Mouse (Mus musculus) heart, embryonic 15.5 days (tissue): Measurements from ENCODE around the gene C7. TPM values are rescaled to one million over a fixed set of nuclear protein-coding genes. Genes with fewer than 3 reads are reported as not detected.

ENCODE experiments used
- ATAC-seq: fragments of 200-750 bp; cut with Nextera tagmentation; replicated peaks from 2 replicates; pipeline ENCODE4 v1.8.0; 2017; ENCODE audit warnings: low read depth, moderate TSS enrichment; ENCODE audit not compliant: insufficient number of reproducible peaks, insufficient read depth, low FRiP score
- H3K27ac ChIP-seq: fragments of 300-500 bp; sonication (generic); 2 replicates; pipeline ENCODE4 v1.5.1; 2015; ENCODE audit warnings: mild to moderate bottlenecking, inconsistent platforms
- H3K27me3 ChIP-seq: fragments of 300-500 bp; sonication (generic); 2 replicates; pipeline ENCODE4 v1.6.1; 2015; ENCODE audit warnings: inconsistent platforms
- H3K36me3 ChIP-seq: fragments of 300-500 bp; sonication (generic); 2 replicates; pipeline ENCODE4 v1.6.1; 2015; ENCODE audit warnings: mild to moderate bottlenecking, inconsistent platforms
- H3K4me1 ChIP-seq: fragments of 300-500 bp; sonication (generic); replicated peaks from 2 replicates; pipeline ENCODE4 v1.6.1; 2015; ENCODE audit warnings: inconsistent platforms
- H3K4me2 ChIP-seq: fragments of 300-500 bp; sonication (generic); 2 replicates; pipeline ENCODE4 v1.6.1; 2015; ENCODE audit warnings: inconsistent platforms, mild to moderate bottlenecking, moderate library complexity
- H3K4me3 ChIP-seq: fragments of 300-500 bp; sonication (generic); 2 replicates; pipeline ENCODE4 v1.5.1; 2015; ENCODE audit warnings: mild to moderate bottlenecking, inconsistent platforms
- H3K9ac ChIP-seq: fragments of 300-500 bp; sonication (generic); 2 replicates; pipeline ENCODE4 v1.6.1; 2015; ENCODE audit warnings: mild to moderate bottlenecking, inconsistent platforms
- H3K9me3 ChIP-seq: fragments of 300-500 bp; sonication (generic); replicated peaks from 2 replicates; pipeline ENCODE4 v1.6.1; 2016; ENCODE audit warnings: inconsistent platforms
- WGBS: fragments of 180-500 bp; shearing (Covaris S2); methylation state at CpG from one replicate; pipeline ENCODE4 v1.1.7; 2015; ENCODE audit warnings: mixed read lengths; 5-methylcytosine and 5-hydroxymethylcytosine counted together
- polyA plus RNA-seq: library from polyadenylated mRNA; unstranded; fragments of >200 nt; fragmentation: Nextera tagmentation; extraction: Ambion mirVana; gene quantifications from 2 replicates; pipeline ENCODE4 v1.2.1, GENCODE M21; 2015

C7 gene
- polyA plus RNA-seq, 1 experiment from 2014 or later: 0.09 TPM

DNA sequence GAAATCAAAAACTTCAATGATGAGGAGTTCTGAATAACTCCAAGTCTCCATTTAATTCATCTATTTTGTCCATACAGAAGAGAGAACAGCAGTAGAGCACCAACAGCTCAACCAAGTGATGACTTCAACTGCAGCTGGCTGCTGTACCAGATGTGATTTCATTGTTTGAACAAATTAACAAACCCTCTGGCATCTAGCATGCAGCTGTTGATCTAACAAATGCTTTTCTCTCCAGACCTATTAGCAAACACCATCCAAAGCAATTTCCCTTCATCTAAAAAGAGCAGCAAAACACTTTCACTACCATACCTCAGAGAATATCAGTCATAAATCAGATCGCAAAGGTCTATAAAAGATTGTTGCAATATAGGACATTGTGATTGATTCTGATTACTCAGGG, 90.2 kb downstream of the C7 start:
- H3K4me1 ChIP-seq: no peaks in the 10 kb centered on the region
- no peaks in the 10 kb centered on the region for H3K9me3 ChIP-seq
- ATAC-seq: no peak
- H3K27me3 ChIP-seq: no peaks in the 10 kb centered on the region
- no peaks in the 10 kb centered on the region for H3K36me3 ChIP-seq
- H3K9ac ChIP-seq: no peak overlapping the region
- H3K4me2 ChIP-seq: no peak overlapping the region
- no peak overlapping the region for H3K4me3 ChIP-seq
- no peak overlapping the region for H3K27ac ChIP-seq
- 90% methylated on average over 1 of the region's 1 CpGs for WGBS

Other genes with a start within 250 kb of the C7 start
- gene Mroh2b, start 165.0 kb downstream of the C7 start, polyA plus RNA-seq: not detected in 2 replicates
- gene Card6, start 44.8 kb upstream of the C7 start, polyA plus RNA-seq: 1.7 and 2.4 TPM in 2 replicates
- gene Rpl37, start 52.9 kb upstream of the C7 start, polyA plus RNA-seq: 246 and 397 TPM in 2 replicates
- gene Prkaa1, start 80.1 kb upstream of the C7 start, polyA plus RNA-seq: 14.1 and 15.8 TPM in 2 replicates
- 31.8 and 33.7 TPM in 2 replicates for gene Ttc33, start 121.8 kb upstream of the C7 start, polyA plus RNA-seq
- 4.2 and 4.7 TPM in 2 replicates for gene Ptger4, start 180.4 kb upstream of the C7 start, polyA plus RNA-seq